Mouse (Mus musculus) kidney, adult 2 months (tissue): Measurements from ENCODE around the gene Ip6k3. TPM values are rescaled to one million over a fixed set of nuclear protein-coding genes. Genes with fewer than 3 reads are reported as not detected.

ENCODE experiments used
- DNase-seq: peaks from one replicate; pipeline ENCODE4 v3.0.0; 2021
- H3K27ac ChIP-seq: fragments of 200-500 bp; 2 replicates; pipeline ENCODE4 v1.5.1; 2012; ENCODE audit warnings: low read depth, low read length, control low read depth, inconsistent platforms; ENCODE audit not compliant: insufficient read depth
- H3K27me3 ChIP-seq: fragments of 200-500 bp; replicated peaks from 2 replicates; pipeline ENCODE4 v1.6.1; 2012; ENCODE audit warnings: mild to moderate bottlenecking, moderate library complexity, low read length, inconsistent platforms; ENCODE audit not compliant: control insufficient read depth, insufficient read depth
- H3K36me3 ChIP-seq: fragments of 200-500 bp; 2 replicates; pipeline ENCODE4 v1.6.1; 2012; ENCODE audit warnings: mild to moderate bottlenecking, moderate library complexity, low read length, inconsistent platforms; ENCODE audit not compliant: control insufficient read depth, insufficient read depth
- H3K4me1 ChIP-seq: fragments of 200-500 bp; 2 replicates; pipeline ENCODE4 v1.6.1; 2011; ENCODE audit warnings: low read length; ENCODE audit not compliant: control insufficient read depth, insufficient read depth
- H3K4me3 ChIP-seq: fragments of 200-500 bp; 2 replicates; pipeline ENCODE4 v1.5.1; 2011; ENCODE audit warnings: mild to moderate bottlenecking, low read depth, low read length, control low read depth; ENCODE audit not compliant: insufficient read depth
- CTCF ChIP-seq: fragments of 200-500 bp; conservative IDR thresholded peaks from 2 replicates; pipeline ENCODE4 v1.5.1; 2011; ENCODE audit warnings: low read depth, mild to moderate bottlenecking, control low read depth, low read length, moderate library complexity, mixed read lengths; ENCODE audit not compliant: insufficient read depth, insufficient read length
- POLR2A ChIP-seq: fragments of 200-500 bp; IDR thresholded peaks from one replicate; pipeline ENCODE4 v1.6.1; 2011; ENCODE audit warnings: low read depth, low read length, control low read depth
- WGBS: fragments of 180-500 bp; shearing (Covaris S2); methylation state at CpG from one replicate; pipeline ENCODE4 v1.1.7; 2018; 5-methylcytosine and 5-hydroxymethylcytosine counted together
- polyA plus RNA-seq: library from polyadenylated mRNA; depleted of rRNA; stranded (reverse); fragments of >200 nt; gene quantifications from 2 replicates; pipeline ENCODE4 v1.2.3, GENCODE M21; 2012

The Ip6k3 gene
- polyA plus RNA-seq, 1 experiment: 1.1 TPM

GRCm38 (mm10) chr17:27123103-27123502 is 44.5 kb downstream of the Ip6k3 start:
- no peaks in the 10 kb centered on the region for H3K36me3 ChIP-seq
- no peaks in the 10 kb centered on the region for H3K27me3 ChIP-seq
- no peak for DNase-seq
- H3K27ac ChIP-seq: no peak overlapping the region
- H3K4me1 ChIP-seq: no peaks in the 10 kb centered on the region
- WGBS: 89% methylated on average over 2 of the region's 2 CpGs
- H3K4me3 ChIP-seq: no peak overlapping the region
- TF ChIP-seq POLR2A: no peak
- TF ChIP-seq CTCF: no peak

GRCm38 (mm10) chr17:27122701-27123100 is 44.9 kb downstream of the Ip6k3 start:
- no peaks in the 10 kb centered on the region for H3K4me1 ChIP-seq
- no peak for TF ChIP-seq POLR2A
- TF ChIP-seq CTCF: no peak
- no peaks in the 10 kb centered on the region for H3K36me3 ChIP-seq
- no peaks in the 10 kb centered on the region for H3K27me3 ChIP-seq
- no peak overlapping the region for H3K27ac ChIP-seq
- DNase-seq: no peak
- 84% methylated on average over 11 of the region's 11 CpGs for WGBS
- no peak overlapping the region for H3K4me3 ChIP-seq

GRCm38 (mm10) chr17:27121781-27122180 is 45.8 kb downstream of the Ip6k3 start:
- no peak for DNase-seq
- 85% methylated on average over 7 of the region's 7 CpGs for WGBS
- H3K27me3 ChIP-seq: no peaks in the 10 kb centered on the region
- H3K4me3 ChIP-seq: no peak overlapping the region
- H3K4me1 ChIP-seq: no peaks in the 10 kb centered on the region
- no peaks in the 10 kb centered on the region for H3K36me3 ChIP-seq
- H3K27ac ChIP-seq: no peak overlapping the region
- no peak for TF ChIP-seq CTCF
- TF ChIP-seq POLR2A: no peak

DNA sequence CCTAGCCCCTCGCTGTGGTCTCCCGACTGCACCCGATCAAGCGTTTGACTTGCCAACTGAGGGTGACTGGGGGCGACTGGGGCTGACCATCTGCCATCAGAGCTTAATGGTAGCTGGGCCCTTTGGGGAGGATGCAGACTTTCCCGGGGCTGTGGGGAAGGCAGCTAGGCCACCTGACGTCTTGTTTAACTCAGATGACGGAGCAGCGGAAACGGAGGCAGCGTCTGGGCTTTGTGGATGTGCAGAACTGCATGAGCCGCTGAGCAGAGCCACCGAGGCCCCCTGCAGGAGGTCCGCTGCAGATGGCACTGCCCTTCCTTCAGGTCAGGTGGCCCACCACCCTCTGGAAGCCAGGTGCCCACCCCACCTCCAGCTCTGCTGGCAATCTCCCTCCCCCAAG is 46.3 kb downstream of the Ip6k3 start:
- Histone ChIP-seq H3K27me3 (no peaks in the 10 kb centered on the region), H3K4me1 (no peaks in the 10 kb centered on the region), H3K36me3 (no peaks in the 10 kb centered on the region), H3K27ac (no peak overlapping the region), H3K4me3 (no peak overlapping the region)
- no peak for DNase-seq
- TF ChIP-seq CTCF (no peak), POLR2A (no peak)
- 70% methylated on average over 14 of the region's 14 CpGs for WGBS

GRCm38 (mm10) chr17:27120561-27121024 is 47.0 kb downstream of the Ip6k3 start:
- H3K36me3 ChIP-seq: no peaks in the 10 kb centered on the region
- TF ChIP-seq POLR2A (no peak), CTCF (peak; percentile 49)
- no peaks in the 10 kb centered on the region for H3K27me3 ChIP-seq
- H3K4me1 ChIP-seq: no peaks in the 10 kb centered on the region
- H3K4me3 ChIP-seq: no peak overlapping the region
- peak; percentile 70 for DNase-seq
- WGBS: 18% methylated on average over 18 of the region's 18 CpGs
- no peak overlapping the region for H3K27ac ChIP-seq

DNA sequence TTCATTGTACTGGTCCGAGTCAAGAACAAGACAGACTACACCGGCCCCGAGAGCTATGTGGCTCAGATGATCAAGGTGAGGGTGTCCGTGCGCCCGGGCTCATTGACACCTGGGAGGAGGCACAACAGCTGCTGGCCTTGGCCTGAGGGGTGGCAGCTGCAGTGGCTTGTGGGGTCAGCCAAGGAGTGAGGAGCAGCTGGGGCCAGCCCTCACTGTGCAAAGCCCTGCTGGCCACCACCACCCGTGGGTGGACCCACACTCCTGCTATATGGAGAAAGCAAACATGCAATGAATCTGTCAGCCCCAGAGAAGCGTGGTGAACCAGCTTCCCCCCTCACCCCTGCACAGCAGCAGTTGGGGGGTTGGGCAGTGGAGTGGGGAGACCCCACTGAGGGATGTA is 47.6 kb downstream of the Ip6k3 start:
- Histone ChIP-seq H3K4me1 (no peaks in the 10 kb centered on the region), H3K27me3 (no peaks in the 10 kb centered on the region), H3K4me3 (no peak overlapping the region), H3K27ac (no peak overlapping the region), H3K36me3 (no peaks in the 10 kb centered on the region)
- no peak for DNase-seq
- no peak for TF ChIP-seq POLR2A
- WGBS: 70% methylated on average over 8 of the region's 8 CpGs

DNA sequence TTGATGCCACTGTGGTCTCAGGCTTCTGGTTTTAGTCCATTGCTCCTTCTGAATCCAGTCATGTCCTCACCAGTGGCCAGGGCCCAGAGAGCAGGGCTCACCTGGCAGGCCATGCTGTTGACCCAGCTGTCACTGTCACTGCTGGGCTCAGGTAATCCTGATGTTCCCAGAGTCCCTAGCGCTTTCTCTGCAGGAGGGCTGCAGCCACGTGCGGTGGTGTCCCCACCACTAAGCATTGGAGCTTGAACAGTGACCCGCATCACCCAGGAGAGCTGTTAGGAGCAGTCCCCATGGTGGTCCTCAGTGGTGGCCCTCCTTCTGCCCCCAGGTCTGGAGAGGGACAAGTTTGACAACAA is 48.1 kb downstream of the Ip6k3 start:
- TF ChIP-seq CTCF (no peak), POLR2A (no peak)
- WGBS: 87% methylated on average over 4 of the region's 4 CpGs
- DNase-seq: no peak
- no peaks in the 10 kb centered on the region for H3K36me3 ChIP-seq
- H3K4me1 ChIP-seq: no peaks in the 10 kb centered on the region
- H3K27ac ChIP-seq: no peak overlapping the region
- H3K27me3 ChIP-seq: no peaks in the 10 kb centered on the region
- no peak overlapping the region for H3K4me3 ChIP-seq

GRCm38 (mm10) chr17:27118676-27119539 is 48.7 kb downstream of the Ip6k3 start:
- Histone ChIP-seq H3K4me1 (no peaks in the 10 kb centered on the region), H3K36me3 (no peaks in the 10 kb centered on the region), H3K4me3 (no peak overlapping the region), H3K27me3 (no peaks in the 10 kb centered on the region), H3K27ac (no peak overlapping the region)
- TF ChIP-seq POLR2A: no peak
- no peak for TF ChIP-seq CTCF
- 66% methylated on average over 25 of the region's 25 CpGs for WGBS
- peak; percentile 36 for DNase-seq
